Mouse (Mus musculus): ENCODE results near the gene 1700024P04Rik. TPM values are rescaled to one million over a fixed set of nuclear protein-coding genes. Genes with fewer than 3 reads are reported as not detected.
A peak's percentile ranks its signal among the peaks of the same experiment; 100 is the strongest.

1700024P04Rik gene
- not detected in 2 replicates for polyA plus RNA-seq (2015; fragmentation: Nextera tagmentation; extraction: Ambion mirVana)

DNA sequence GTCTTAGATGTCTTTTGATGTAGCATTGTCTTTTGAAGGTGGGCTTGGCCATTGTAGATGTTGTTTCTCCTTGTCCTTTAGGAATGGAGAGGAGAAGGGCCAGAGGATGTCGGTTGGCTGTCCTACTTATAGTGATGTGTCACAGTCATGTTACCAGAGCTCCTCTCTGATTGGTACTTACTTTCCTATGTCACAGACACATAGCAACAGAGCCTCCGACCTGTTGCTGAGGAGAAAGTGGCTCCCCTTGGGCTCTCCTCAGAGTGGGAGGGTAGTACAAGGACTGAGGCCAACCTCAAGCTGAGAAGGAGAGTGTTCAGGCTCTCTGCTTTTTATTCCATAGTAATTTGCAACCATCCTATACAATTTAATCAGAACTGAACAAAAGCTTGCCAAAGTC, at the start of gene 1700024P04Rik:
Gene 1700024P04Rik, minus strand, starts transcription at position 101 of the 400 bp plus-strand sequence.
- no peak within 1 kb of the TSS for H3K27ac ChIP-seq (replicated peaks)
- H3K9ac ChIP-seq: no peak within 1 kb of the TSS
- no peak within 1 kb of the TSS for H3K4me3 ChIP-seq
- no peaks in the 10 kb centered on the region for H3K27me3 ChIP-seq
- H3K36me3 ChIP-seq: no peaks in the 10 kb centered on the region
- H3K9me3 ChIP-seq: no peaks in the 10 kb centered on the region
- ATAC-seq (ENCODE audit: low FRiP score, low read depth): no peak
- no peaks in the 10 kb centered on the region for H3K4me1 ChIP-seq (replicated peaks)
- no peak within 1 kb of the TSS for H3K4me2 ChIP-seq
- 70% methylated on average over 2 of the region's 2 CpGs for WGBS

DNA sequence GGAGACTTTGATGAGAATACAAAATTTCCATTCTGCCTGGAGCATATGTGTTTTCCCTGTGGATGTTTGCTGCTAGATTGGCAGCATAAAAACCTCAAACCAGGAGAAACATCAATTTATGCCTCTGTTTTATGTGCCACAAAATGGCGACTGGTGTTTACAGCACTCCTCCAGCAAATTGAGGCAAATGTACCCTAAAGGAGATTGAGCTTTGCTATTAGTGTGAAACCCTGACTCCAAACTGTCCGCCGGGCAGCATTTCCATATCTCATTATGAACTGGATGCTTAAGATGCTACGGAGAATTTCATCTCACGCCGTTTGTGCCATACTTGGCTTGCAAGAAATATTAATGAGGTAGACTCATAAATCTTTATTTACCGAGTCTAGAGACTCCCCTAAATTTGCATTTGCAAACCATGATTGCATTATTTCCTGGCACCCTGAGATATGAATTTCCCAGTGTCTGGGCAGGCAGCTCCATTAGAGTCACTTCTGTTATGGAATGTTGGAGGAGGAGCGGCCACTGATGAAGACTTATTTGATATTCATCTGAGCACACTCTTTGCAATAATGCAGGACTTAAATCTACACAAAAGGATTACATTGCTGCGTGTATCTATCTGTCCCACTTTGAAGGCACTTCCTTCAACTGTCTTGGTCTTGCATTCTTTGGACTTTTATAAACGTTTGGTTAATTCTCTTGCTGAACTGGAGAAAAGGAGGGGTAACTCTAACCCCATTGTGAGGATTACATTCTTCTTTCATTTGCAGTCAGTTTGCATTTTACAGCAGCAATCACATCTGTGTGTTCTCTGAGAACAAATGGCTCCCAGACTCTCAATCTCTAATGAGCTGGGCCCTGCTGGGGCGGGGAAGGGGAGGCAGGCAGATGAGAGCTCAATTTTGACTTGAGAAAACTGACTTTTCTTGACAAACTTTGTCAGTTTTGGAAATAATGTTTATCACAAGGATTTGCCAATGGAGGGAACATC, 47.2 kb upstream of the 1700024P04Rik start:
- H3K9ac ChIP-seq: no peak overlapping the region

DNA sequence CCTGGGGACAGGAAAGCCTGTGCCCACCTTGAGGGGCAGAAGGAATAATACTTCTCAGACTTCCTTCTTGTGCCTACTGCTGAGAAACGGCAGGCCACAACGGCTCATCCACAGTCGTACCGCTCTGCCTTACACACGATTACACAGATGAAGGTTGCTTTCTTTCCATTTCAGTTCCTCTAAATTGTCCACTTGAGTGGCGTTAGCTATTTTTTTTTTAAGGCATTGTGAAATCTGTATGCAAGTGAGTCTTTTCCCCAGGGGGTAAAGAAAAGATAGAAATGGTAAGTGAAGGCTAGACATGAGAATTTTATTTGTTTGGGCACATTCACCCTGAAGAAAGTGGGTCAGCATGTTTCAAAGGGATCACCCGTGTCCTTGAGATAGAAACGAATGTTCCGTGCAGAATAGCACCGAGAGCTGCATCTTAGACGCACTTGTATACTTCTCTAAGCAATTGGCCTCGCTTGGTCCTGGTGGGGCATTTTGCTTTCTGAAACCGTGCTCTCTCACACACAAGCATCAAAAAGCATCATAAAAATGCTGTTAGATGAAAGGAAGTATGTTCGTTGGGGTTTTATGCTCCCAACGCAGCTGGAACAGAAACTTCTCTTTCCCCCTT, 46.3 kb upstream of the 1700024P04Rik start:
- Histone ChIP-seq H3K36me3 (no peaks in the 10 kb centered on the region), H3K9me3 (no peaks in the 10 kb centered on the region), H3K27me3 (no peaks in the 10 kb centered on the region), H3K4me2 (peak overlapping the region; percentile 11; the same call in 1 of the 2 replicates), H3K4me1 (replicated peaks) (peaks cover 40% of the 10 kb centered on the region), H3K4me3 (no peak overlapping the region), H3K27ac (replicated peaks) (peak overlapping the region; percentile 65), H3K9ac (no peak overlapping the region)
- 21% methylated on average over 15 of the region's 15 CpGs for WGBS
- no peak for ATAC-seq (ENCODE audit: low FRiP score, low read depth)

More for the DNA sequence above, 47.2 kb upstream of the 1700024P04Rik start:
- H3K4me2 ChIP-seq: peak overlapping the region; percentile 11; the same call in 1 of the 2 replicates
- H3K36me3 ChIP-seq: no peaks in the 10 kb centered on the region
- H3K9me3 ChIP-seq: no peaks in the 10 kb centered on the region
- peak; percentile 46 for ATAC-seq (ENCODE audit: low FRiP score, low read depth)
- WGBS: 32% methylated on average over 11 of the region's 11 CpGs
- H3K4me1 ChIP-seq (replicated peaks): peaks cover 40% of the 10 kb centered on the region
- H3K27ac ChIP-seq (replicated peaks): peak overlapping the region; percentile 65
- H3K4me3 ChIP-seq: no peak overlapping the region
- H3K27me3 ChIP-seq: no peaks in the 10 kb centered on the region

DNA sequence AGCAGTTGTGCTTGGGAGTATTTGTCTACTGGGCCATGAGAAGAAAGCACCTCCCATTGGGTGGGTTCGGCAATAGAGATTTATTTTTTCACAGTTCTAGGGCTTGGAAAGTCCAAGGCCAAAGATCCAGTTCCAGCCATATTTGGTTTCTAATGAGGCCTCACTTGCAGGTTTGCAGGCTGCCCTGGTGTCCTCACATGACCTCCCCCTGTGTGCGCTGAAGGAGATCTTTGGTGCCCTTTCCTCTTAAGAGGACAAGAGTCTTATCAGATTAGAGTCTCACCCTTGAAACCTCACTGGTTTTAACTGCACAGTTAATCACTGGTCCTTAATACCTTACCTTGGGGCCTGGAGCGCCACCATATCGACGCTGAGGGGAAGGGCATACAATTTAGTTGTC, 40.9 kb upstream of the 1700024P04Rik start:
- no peak for ATAC-seq (ENCODE audit: low FRiP score, low read depth)
- Histone ChIP-seq H3K27me3 (no peaks in the 10 kb centered on the region), H3K36me3 (no peaks in the 10 kb centered on the region), H3K9me3 (no peaks in the 10 kb centered on the region), H3K4me3 (no peak overlapping the region), H3K27ac (replicated peaks) (no peak overlapping the region), H3K4me1 (replicated peaks) (peaks cover 25% of the 10 kb centered on the region), H3K9ac (no peak overlapping the region), H3K4me2 (no peak overlapping the region)
- WGBS: 85% methylated on average over 5 of the region's 5 CpGs

DNA sequence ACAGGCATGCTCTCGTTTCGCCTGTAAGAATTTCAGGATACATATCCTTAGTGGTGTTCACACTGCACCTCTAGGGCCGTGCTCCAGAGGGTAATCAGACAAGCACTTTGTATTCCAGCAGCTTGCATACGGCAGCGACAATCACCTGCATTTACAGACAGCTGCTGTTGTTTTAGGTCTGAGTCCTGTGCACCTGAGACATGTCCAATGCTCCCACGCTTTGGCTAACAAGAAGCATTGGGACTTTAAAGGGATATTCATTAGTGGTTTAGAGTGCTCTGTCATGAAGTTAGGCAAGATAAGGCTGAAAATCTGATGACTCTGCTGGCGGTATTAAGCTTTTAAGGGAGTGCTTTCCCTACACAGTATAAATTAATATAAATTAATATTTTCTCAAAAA, 37.7 kb upstream of the 1700024P04Rik start:
- Histone ChIP-seq H3K36me3 (no peaks in the 10 kb centered on the region), H3K4me2 (no peak overlapping the region), H3K9me3 (no peaks in the 10 kb centered on the region), H3K27ac (replicated peaks) (peak overlapping the region; percentile 21; the same call in 1 of the 2 replicates), H3K4me3 (no peak overlapping the region), H3K9ac (no peak overlapping the region), H3K4me1 (replicated peaks) (peaks cover 16% of the 10 kb centered on the region), H3K27me3 (no peaks in the 10 kb centered on the region)
- no peak for ATAC-seq (ENCODE audit: low FRiP score, low read depth)
- WGBS: 51% methylated on average over 7 of the region's 7 CpGs

DNA sequence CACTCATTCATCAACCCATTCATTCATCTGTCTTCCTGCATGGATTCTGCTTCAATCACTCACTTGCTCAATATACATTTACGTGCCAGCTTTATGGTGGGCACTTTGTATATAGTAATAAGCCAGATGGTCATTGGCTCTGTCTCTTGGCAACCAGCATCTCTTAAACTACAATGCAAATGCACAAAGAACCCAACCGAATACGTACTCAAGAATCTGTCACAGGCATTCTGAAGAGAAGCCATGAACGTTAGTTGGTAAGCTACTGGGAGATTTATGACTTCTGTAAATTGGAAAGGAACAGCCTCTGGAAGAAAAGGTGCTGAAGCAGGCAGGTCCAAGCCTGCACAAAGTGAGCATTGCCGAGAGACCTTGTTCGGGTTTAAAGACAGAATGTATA, 36.8 kb upstream of the 1700024P04Rik start:
- H3K36me3 ChIP-seq: no peaks in the 10 kb centered on the region
- H3K4me2 ChIP-seq: no peak overlapping the region
- no peak for ATAC-seq (ENCODE audit: low FRiP score, low read depth)
- H3K4me1 ChIP-seq (replicated peaks): peaks cover 16% of the 10 kb centered on the region
- no peaks in the 10 kb centered on the region for H3K27me3 ChIP-seq
- H3K27ac ChIP-seq (replicated peaks): no peak overlapping the region
- H3K9me3 ChIP-seq: no peaks in the 10 kb centered on the region
- 38% methylated on average over 6 of the region's 6 CpGs for WGBS
- H3K4me3 ChIP-seq: no peak overlapping the region
- H3K9ac ChIP-seq: no peak overlapping the region

DNA sequence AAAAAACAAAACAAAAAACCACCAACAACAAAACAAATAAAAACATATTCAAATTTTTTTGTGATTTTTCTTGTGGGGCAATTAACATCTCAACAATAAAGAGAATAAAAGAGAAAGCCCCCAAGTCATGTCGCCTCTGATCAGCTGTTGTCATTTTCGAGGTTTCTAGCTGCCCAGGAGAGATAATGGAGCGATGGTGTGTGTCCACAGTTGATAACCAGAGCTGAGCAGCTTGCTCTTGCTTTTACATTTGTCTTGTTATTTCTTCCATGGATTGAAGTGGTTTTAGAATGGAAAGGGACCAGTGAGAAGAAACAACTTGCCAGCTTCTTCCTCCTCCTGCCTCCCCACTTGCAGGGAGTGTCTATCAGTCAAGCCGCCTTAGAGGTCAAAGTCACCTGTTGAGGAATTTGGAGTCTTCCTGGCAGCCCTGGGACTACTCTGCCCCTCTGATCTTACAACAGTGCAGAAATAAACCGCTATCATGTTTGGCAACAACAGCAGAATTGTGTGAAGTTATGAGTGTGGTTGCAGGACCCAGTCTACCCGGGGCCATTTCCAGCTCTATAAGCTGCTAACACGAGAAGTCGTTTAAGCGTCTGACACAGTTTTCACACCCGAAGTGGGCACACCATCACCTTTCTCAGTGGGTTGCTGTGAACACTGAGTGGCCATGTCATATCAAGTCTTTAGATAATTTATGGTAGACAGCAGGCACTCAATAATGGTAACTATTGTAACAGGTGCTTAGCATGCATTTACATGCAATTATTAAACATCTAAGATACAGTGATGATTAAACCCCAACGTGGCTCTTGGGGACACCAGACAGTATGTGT, 35.7 kb upstream of the 1700024P04Rik start:
- Histone ChIP-seq H3K9me3 (no peaks in the 10 kb centered on the region), H3K27me3 (no peaks in the 10 kb centered on the region), H3K4me2 (no peak overlapping the region), H3K4me3 (no peak overlapping the region), H3K9ac (no peak overlapping the region), H3K4me1 (replicated peaks) (peaks cover 16% of the 10 kb centered on the region), H3K36me3 (no peaks in the 10 kb centered on the region), H3K27ac (replicated peaks) (no peak overlapping the region)
- WGBS: 86% methylated on average over 11 of the region's 11 CpGs
- ATAC-seq (ENCODE audit: low FRiP score, low read depth): no peak

DNA sequence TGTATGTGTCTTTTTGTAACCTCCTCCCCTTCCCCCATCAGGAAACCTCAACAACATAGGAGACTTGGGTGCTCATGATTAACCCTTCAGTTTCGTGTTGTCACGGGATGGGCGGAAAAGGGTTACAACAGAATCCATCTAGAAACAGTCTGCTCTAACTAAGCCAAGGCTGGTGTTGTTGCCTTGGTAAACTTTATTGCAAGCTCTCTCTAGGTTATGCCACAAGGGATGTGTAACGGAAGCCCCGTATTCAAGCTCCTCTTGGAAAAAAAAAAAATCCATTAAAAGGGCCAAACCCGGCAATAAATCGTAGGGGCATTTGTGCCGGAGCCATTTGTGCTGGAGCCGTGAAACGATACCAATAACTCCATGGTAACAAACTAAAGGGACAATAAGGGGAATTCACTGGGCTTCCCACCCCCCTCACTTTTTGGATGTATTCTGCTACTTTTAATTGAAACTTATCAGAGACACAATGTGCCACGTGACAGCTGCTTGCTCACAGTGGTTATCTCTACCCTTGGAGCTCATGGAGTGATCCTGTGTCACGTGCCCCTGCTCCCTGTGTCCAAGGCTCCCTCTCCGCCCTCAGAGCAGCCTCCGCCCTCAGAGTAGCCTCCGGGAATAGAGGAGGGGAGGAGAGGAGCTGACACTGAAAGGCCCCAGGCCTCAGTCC, 34.3 kb upstream of the 1700024P04Rik start:
- 35% methylated on average over 15 of the region's 15 CpGs for WGBS
- Histone ChIP-seq H3K9me3 (no peaks in the 10 kb centered on the region), H3K36me3 (no peaks in the 10 kb centered on the region), H3K9ac (no peak overlapping the region), H3K4me1 (replicated peaks) (peaks cover 16% of the 10 kb centered on the region), H3K27me3 (no peaks in the 10 kb centered on the region), H3K27ac (replicated peaks) (no peak overlapping the region), H3K4me2 (peak overlapping the region; percentile 18), H3K4me3 (no peak overlapping the region)
- peak; percentile 78 for ATAC-seq (ENCODE audit: low FRiP score, low read depth)

DNA sequence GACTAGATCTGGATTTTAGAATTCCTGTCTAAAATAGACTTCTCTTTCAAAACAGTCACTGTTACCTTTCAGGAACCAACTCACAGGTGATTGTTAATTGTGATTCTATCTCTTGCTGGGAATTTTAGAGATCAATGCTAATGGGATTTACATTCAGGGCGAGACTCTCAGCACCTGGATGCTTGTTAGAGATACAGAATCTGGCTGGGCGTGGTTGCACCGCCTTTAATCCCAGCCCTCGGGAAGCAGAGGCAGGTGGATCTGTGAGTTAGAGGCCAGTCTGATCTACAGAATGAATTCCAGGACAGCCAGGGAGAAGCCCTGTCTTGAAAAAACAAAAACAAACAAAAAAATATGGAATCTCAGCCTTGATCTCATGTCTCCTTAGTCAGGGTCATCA, 32.3 kb upstream of the 1700024P04Rik start:
- 80% methylated on average over 4 of the region's 4 CpGs for WGBS
- H3K36me3 ChIP-seq: no peaks in the 10 kb centered on the region
- no peaks in the 10 kb centered on the region for H3K9me3 ChIP-seq
- no peak overlapping the region for H3K27ac ChIP-seq (replicated peaks)
- no peak for ATAC-seq (ENCODE audit: low FRiP score, low read depth)
- no peaks in the 10 kb centered on the region for H3K27me3 ChIP-seq
- H3K4me2 ChIP-seq: no peak overlapping the region
- no peak overlapping the region for H3K9ac ChIP-seq
- peaks cover 6% of the 10 kb centered on the region for H3K4me1 ChIP-seq (replicated peaks)
- no peak overlapping the region for H3K4me3 ChIP-seq

DNA sequence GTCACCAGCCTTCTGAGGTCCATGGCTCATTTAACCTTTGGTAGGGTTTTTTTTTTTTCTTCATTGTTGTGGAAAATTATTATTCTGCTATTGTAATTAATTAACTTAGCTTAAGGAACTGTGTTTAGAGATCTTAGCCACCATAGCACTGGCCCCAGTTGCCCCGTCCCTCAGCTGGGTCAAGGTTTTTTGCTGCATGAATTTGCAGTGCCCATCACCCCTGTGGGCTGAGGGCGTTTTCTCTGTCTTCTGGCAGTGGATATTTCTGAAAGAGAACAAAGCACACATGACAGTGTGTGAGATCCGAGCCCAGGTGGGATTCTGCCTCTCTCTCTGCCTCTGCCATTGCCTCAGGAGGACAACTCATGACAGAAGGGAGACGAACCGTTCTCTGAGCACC, 28.5 kb upstream of the 1700024P04Rik start:
- H3K4me3 ChIP-seq: no peak overlapping the region
- no peak for ATAC-seq (ENCODE audit: low FRiP score, low read depth)
- no peaks in the 10 kb centered on the region for H3K4me1 ChIP-seq (replicated peaks)
- H3K9me3 ChIP-seq: no peaks in the 10 kb centered on the region
- 66% methylated on average over 5 of the region's 5 CpGs for WGBS
- no peak overlapping the region for H3K9ac ChIP-seq
- no peaks in the 10 kb centered on the region for H3K36me3 ChIP-seq
- no peak overlapping the region for H3K27ac ChIP-seq (replicated peaks)
- H3K27me3 ChIP-seq: no peaks in the 10 kb centered on the region
- H3K4me2 ChIP-seq: no peak overlapping the region

DNA sequence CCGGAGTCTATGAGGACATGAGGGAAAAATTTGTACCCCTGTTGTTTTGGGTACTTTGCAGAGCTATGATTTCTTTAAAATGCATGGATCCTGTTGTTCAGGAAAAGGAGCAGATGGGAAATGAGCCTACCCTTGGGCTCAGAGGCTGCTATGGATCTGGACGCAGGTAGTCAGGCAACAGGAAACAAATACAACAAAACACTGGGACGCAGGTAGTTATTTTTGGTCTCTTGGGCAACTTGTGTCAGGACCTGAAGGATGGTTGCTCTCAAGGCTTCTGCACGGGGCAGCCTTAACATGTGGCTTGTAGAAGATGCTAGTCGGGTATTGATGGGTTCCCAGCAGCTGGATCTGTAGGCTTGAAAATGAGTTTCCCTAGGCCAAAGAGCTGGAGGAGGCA, 23.6 kb upstream of the 1700024P04Rik start:
- ATAC-seq (ENCODE audit: low FRiP score, low read depth): no peak
- no peaks in the 10 kb centered on the region for H3K36me3 ChIP-seq
- H3K4me1 ChIP-seq (replicated peaks): no peaks in the 10 kb centered on the region
- WGBS: 89% methylated on average over 5 of the region's 5 CpGs
- no peak overlapping the region for H3K4me3 ChIP-seq
- no peak overlapping the region for H3K4me2 ChIP-seq
- no peaks in the 10 kb centered on the region for H3K9me3 ChIP-seq
- H3K27me3 ChIP-seq: no peaks in the 10 kb centered on the region
- no peak overlapping the region for H3K27ac ChIP-seq (replicated peaks)
- no peak overlapping the region for H3K9ac ChIP-seq

Measured in hindbrain, embryonic 15.5 days (tissue).